Mouse (Mus musculus) forebrain, embryonic 15.5 days (tissue): ENCODE results near the gene Zfp710. TPM values are rescaled to one million over a fixed set of nuclear protein-coding genes. Genes with fewer than 3 reads are reported as not detected.
A peak's percentile ranks its signal among the peaks of the same experiment; 100 is the strongest.
"Not testable (repeated sequence)": the region's sequence is repeated elsewhere in the genome, so short reads cannot be mapped to it uniquely, and the experiment has no call there.

ENCODE experiments used
- ATAC-seq: fragments of 200-750 bp; cut with Nextera tagmentation; replicated peaks from 2 replicates; pipeline ENCODE4 v1.8.0; 2017; ENCODE audit warnings: mild to moderate bottlenecking, moderate TSS enrichment, moderate library complexity
- H3K27ac ChIP-seq: fragments of 300-500 bp; sonication (generic); replicated peaks from 2 replicates; pipeline ENCODE4 v1.5.1; 2015; ENCODE audit warnings: mild to moderate bottlenecking, inconsistent platforms
- H3K27me3 ChIP-seq: fragments of 300-500 bp; sonication (generic); 2 replicates; pipeline ENCODE4 v1.6.1; 2015; ENCODE audit warnings: inconsistent platforms
- H3K36me3 ChIP-seq: fragments of 300-500 bp; sonication (generic); 2 replicates; pipeline ENCODE4 v1.6.1; 2015; ENCODE audit warnings: mild to moderate bottlenecking, inconsistent platforms
- H3K4me1 ChIP-seq: fragments of 300-500 bp; sonication (generic); 2 replicates; pipeline ENCODE4 v1.6.1; 2015; ENCODE audit warnings: inconsistent platforms
- H3K4me2 ChIP-seq: fragments of 300-500 bp; sonication (generic); replicated peaks from 2 replicates; pipeline ENCODE4 v1.6.1; 2015; ENCODE audit warnings: mild to moderate bottlenecking, inconsistent platforms
- H3K4me3 ChIP-seq: fragments of 300-500 bp; sonication (generic); 2 replicates; pipeline ENCODE4 v1.5.1; 2015; ENCODE audit warnings: mild to moderate bottlenecking, inconsistent platforms
- H3K9ac ChIP-seq: fragments of 300-500 bp; sonication (generic); replicated peaks from 2 replicates; pipeline ENCODE4 v1.6.1; 2015; ENCODE audit warnings: mild to moderate bottlenecking, inconsistent platforms
- H3K9me3 ChIP-seq: fragments of 300-500 bp; sonication (generic); 2 replicates; pipeline ENCODE4 v1.6.1; 2016; ENCODE audit warnings: inconsistent platforms
- WGBS: fragments of 180-500 bp; shearing (Covaris S2); methylation state at CpG from one replicate; pipeline ENCODE4 v1.1.7; 2015; ENCODE audit warnings: mixed read lengths; 5-methylcytosine and 5-hydroxymethylcytosine counted together
- polyA plus RNA-seq: library from polyadenylated mRNA; unstranded; fragments of >200 nt; fragmentation: Nextera tagmentation; extraction: Ambion mirVana; gene quantifications from 2 replicates; pipeline ENCODE4 v1.2.1, GENCODE M21; 2015

The Zfp710 gene
- polyA plus RNA-seq, 1 experiment from 2014 or later = 21.1 TPM

- H3K9me3 ChIP-seq = no peaks in the 10 kb centered on the region
- ATAC-seq = no peak
- H3K4me2 ChIP-seq = no peak overlapping the region
- WGBS = 51% methylated on average over 2 of the region's 2 CpGs
- H3K27me3 ChIP-seq = no peaks in the 10 kb centered on the region
- peaks cover 48% of the 10 kb centered on the region for H3K4me1 ChIP-seq
- H3K9ac ChIP-seq = no peak overlapping the region
- H3K4me3 ChIP-seq = no peak overlapping the region
- no peaks in the 10 kb centered on the region for H3K36me3 ChIP-seq
- no peak overlapping the region for H3K27ac ChIP-seq
Measured at GRCm38 (mm10) chr7:80049746-80050145, 25.1 kb downstream of the Zfp710 start.

DNA sequence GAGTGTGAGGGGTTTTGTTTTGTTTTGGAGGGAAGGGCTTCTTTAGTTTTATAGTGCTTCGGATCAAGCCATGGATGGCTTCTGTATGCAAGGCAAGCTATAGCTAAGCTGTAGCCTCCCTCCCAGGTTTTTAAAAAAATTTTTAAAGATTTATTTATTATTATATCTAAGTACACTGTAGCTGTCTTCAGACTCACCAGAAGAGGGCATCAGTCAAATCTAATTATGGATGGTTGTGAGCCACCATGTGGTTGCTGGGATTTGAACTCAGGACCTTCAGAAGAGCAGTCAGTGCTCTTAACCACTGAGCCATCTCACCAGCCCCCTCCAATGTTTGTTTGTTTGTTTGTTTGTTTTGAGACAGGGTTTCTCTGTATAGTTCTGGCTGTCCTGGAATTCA is 25.8 kb downstream of the Zfp710 start:
- H3K36me3 ChIP-seq, H3K9me3 ChIP-seq, ATAC-seq, H3K9ac ChIP-seq, H3K27ac ChIP-seq, H3K4me2 ChIP-seq, H3K4me3 ChIP-seq, H3K27me3 ChIP-seq: not testable (repeated sequence)
- H3K4me1 ChIP-seq = peaks cover 43% of the 10 kb centered on the region
- 93% methylated on average over 1 of the region's 1 CpGs for WGBS

DNA sequence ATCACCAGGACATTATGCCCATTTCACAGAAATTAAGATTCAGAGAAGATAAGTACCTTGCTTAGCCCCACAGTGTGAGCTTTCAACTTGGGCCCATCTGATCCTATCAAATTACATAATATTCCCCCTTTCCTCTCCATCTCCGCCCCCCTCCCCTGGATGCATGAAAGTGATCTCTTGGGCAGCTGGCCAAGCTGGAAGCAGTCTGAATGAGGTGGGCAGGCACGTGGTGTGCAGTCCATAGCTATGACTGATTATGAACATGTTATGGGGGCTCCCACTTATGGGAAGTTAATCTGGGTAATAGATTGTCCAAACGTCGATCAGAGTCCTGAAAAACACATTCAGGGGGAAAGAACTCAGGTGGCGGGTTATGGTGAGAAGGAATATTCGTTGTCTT is 27.2 kb downstream of the Zfp710 start:
- H3K9me3 ChIP-seq = no peaks in the 10 kb centered on the region
- H3K4me1 ChIP-seq = peaks cover 47% of the 10 kb centered on the region
- no peaks in the 10 kb centered on the region for H3K27me3 ChIP-seq
- H3K4me2 ChIP-seq = no peak overlapping the region
- H3K9ac ChIP-seq = no peak overlapping the region
- no peak overlapping the region for H3K4me3 ChIP-seq
- ATAC-seq = 0 out of 2 replicates have a peak, but pooled peaks have one; percentile 31
- H3K27ac ChIP-seq = no peak overlapping the region
- H3K36me3 ChIP-seq = no peaks in the 10 kb centered on the region
- 56% methylated on average over 6 of the region's 6 CpGs for whole genome bisulfite sequencing

DNA sequence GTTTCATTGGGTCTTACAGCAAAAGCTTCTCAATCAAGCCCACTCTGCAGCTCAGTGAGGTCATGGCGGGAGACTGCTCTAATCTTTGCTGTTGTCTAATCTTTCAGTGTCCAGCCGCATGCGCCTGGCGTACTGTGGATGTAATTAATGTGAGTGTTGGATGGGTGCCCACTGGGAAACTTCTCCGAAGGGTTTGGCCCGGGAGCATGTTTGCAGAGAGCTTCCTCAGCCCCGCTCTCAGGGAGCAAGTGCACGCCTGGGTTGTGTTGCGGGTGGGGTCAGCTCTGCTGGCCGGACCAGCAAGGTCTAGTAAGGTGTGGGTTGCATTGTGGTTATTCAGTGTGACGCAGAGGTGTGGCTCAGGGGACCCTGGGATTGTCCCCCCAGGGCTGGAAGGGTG is 27.6 kb downstream of the Zfp710 start:
- peaks cover 47% of the 10 kb centered on the region for H3K4me1 ChIP-seq
- no peak; the same call in 1 of the 2 replicates for ATAC-seq
- H3K27ac ChIP-seq = no peak overlapping the region
- no peak overlapping the region for H3K9ac ChIP-seq
- no peaks in the 10 kb centered on the region for H3K27me3 ChIP-seq
- no peak overlapping the region for H3K4me2 ChIP-seq
- H3K4me3 ChIP-seq = no peak overlapping the region
- WGBS = 38% methylated on average over 11 of the region's 11 CpGs
- H3K36me3 ChIP-seq = no peaks in the 10 kb centered on the region
- no peaks in the 10 kb centered on the region for H3K9me3 ChIP-seq

GRCm38 (mm10) chr7:80053147-80053546 is 28.5 kb downstream of the Zfp710 start:
- WGBS = 96% methylated on average over 9 of the region's 9 CpGs
- Histone ChIP-seq H3K4me3 (no peak overlapping the region), H3K9me3 (no peaks in the 10 kb centered on the region), H3K9ac (no peak overlapping the region), H3K4me1 (peaks cover 47% of the 10 kb centered on the region), H3K27me3 (no peaks in the 10 kb centered on the region), H3K36me3 (no peaks in the 10 kb centered on the region), H3K4me2 (no peak overlapping the region), H3K27ac (no peak overlapping the region)
- no peak for ATAC-seq

DNA sequence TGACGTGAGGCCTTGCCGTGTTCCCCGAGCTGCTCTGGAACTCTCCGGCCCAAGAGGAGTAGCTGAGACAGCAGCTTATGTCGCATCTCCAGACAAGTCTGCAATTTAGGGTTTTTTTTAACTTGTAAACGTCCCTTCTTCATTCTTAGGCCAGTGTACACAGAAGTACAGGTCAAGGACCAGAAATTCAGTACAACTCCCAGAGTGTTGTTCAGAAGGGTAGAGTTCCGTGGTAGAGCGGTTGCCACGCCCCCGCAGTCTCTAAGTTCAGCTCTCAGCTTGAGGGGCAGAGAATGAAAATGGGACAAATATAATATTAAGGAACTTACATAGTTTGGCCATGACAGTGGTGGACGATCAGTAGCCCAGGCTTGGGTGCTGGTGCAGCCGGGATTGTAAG is 31.2 kb downstream of the Zfp710 start:
- no peak overlapping the region for H3K4me3 ChIP-seq
- no peak overlapping the region for H3K27ac ChIP-seq
- 91% methylated on average over 12 of the region's 12 CpGs for WGBS
- peaks cover 34% of the 10 kb centered on the region for H3K4me1 ChIP-seq
- no peaks in the 10 kb centered on the region for H3K27me3 ChIP-seq
- ATAC-seq = no peak
- no peak overlapping the region for H3K4me2 ChIP-seq
- no peaks in the 10 kb centered on the region for H3K36me3 ChIP-seq
- H3K9ac ChIP-seq = no peak overlapping the region
- no peaks in the 10 kb centered on the region for H3K9me3 ChIP-seq

- Histone ChIP-seq H3K9ac (no peak overlapping the region; the same call in 1 of the 2 replicates), H3K27ac (peak overlapping the region; percentile 44), H3K36me3 (no peaks in the 10 kb centered on the region), H3K4me2 (no peak overlapping the region), H3K9me3 (no peaks in the 10 kb centered on the region), H3K4me3 (no peak overlapping the region), H3K4me1 (peaks cover 29% of the 10 kb centered on the region), H3K27me3 (no peaks in the 10 kb centered on the region)
- WGBS = 77% methylated on average over 4 of the region's 4 CpGs
- no peak for ATAC-seq
Measured at GRCm38 (mm10) chr7:80057002-80057691, 32.5 kb downstream of the Zfp710 start.

- Histone ChIP-seq H3K4me1 (peaks cover 28% of the 10 kb centered on the region), H3K4me2 (no peak overlapping the region)
Measured at GRCm38 (mm10) chr7:80057781-80058180, 33.2 kb downstream of the Zfp710 start.

DNA sequence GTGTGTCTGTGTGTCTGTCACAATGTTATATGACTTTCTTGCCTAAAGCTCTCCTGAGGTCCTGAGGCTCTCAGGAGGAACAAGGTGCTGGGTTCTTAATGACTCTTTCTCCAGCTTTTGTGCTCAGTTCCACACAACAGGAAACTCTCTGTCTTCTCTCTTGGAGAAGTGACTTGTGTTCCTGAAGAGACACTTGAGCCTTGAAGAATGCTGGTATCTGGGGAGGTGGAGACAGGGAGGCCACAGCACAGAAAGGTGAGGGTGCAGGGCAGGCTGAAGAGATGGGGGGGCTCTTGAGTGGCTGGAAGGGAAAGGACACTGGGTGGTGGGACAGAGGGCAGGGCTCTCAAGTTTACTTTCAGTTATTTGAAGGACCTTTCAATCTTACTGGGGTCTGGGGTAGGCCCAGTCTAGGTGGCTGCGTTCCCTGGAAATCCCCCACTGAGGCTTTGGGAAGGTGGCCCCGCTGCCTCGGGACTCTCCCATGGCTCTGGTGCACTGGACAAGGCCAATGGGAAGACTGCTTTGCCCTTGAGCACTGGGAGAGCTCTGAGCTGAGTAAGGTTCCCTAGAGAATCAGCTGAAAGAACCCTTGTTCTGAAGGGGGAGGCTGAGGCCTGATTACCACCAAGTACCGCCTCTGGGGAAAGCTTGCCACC is 33.9 kb downstream of the Zfp710 start:
- Histone ChIP-seq H3K27ac (peak overlapping the region; percentile 44; the same call in 1 of the 2 replicates), H3K4me1 (peaks cover 35% of the 10 kb centered on the region), H3K9ac (no peak overlapping the region), H3K4me2 (no peak overlapping the region), H3K27me3 (no peaks in the 10 kb centered on the region), H3K4me3 (no peak overlapping the region), H3K9me3 (no peaks in the 10 kb centered on the region), H3K36me3 (no peaks in the 10 kb centered on the region)
- WGBS = 77% methylated on average over 4 of the region's 4 CpGs
- no peak for ATAC-seq

More at GRCm38 (mm10) chr7:80057781-80058180, 33.2 kb downstream of the Zfp710 start:
- Histone ChIP-seq H3K9me3 (no peaks in the 10 kb centered on the region), H3K9ac (0 out of 2 replicates have a peak overlapping the region, but pooled peaks have one; percentile 8), H3K27me3 (no peaks in the 10 kb centered on the region), H3K36me3 (no peaks in the 10 kb centered on the region), H3K4me3 (no peak overlapping the region), H3K27ac (peak overlapping the region; percentile 44)
- 27% methylated on average over 14 of the region's 14 CpGs for WGBS
- no peak for ATAC-seq

DNA sequence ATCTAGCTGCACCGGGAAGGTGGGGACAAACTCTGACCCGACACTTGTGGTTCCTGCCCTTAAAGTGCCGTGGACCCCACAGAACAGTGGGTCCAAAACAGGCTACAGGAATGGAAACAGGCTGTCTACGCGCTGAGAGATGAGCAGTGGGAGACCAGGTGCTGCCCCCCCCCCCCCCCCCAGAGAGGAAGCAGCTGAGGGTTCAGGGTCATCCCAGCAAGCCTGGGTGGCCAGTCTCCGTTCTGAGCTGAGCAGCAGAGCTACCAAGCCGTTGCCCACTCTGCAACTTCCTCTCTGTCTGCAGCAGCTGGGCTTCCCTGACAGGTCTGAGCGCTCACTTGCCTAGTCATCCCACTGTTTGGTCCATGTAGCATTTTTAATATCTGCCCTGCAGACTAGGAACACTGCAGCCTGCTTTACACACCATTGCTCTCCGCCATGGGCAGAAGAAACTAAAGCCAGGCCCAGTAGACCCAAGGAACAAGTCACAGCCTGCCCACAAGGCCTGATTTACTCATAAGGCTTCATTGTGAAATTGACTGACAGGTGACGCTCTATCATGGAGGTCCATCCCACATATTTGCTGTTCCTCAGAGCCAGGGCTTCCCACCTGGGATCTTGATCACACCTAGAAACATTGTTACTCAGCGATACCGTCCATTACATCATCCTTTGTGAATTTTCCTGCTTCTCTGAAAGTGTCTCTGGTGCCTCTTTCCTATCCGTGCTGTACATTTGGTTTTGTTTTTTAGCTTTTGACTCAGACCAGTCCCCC is 34.6 kb downstream of the Zfp710 start:
- 82% methylated on average over 13 of the region's 13 CpGs for WGBS

DNA sequence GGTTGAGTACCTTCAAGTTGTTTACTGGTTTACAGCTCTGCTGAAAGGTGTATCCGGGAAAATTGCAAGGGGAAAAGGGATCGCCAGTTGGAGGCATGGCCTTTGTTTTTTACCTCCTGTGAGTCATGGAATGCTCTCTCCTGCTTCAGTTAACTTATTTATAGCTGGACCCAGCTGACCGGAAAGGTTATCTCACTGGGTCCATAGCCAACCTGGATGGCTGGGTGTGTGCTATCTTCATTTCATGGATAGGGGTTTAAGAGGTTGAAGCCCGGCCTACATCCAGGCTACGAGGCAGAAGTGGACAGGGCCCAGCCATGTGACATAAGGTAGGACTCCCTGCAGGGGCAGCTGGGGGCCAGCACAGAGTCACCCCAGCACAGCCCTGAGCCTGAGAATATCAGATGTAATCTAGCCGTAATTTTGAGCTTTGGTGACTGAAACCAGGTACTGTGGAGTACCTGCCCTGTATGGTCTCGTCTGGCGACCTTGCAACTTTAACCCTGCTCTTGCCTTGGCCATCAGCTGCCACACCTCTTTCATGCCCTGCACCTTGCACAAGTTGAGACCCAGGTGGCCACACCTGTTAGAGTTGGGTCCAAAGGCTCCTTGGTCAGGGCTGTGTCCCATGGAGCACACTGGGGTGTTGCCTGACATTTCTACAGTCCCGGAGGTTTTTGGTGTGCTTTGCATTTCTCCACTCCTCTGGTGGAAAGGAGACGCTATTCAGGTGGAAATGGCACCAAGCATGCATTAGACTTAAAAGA is 35.6 kb downstream of the Zfp710 start:
- Histone ChIP-seq H3K4me3 (no peak overlapping the region), H3K27ac (no peak overlapping the region), H3K9me3 (no peaks in the 10 kb centered on the region), H3K9ac (no peak overlapping the region), H3K4me1 (peaks cover 45% of the 10 kb centered on the region), H3K4me2 (no peak overlapping the region), H3K36me3 (no peaks in the 10 kb centered on the region), H3K27me3 (no peaks in the 10 kb centered on the region)
- WGBS = 90% methylated on average over 10 of the region's 10 CpGs
- ATAC-seq = no peak

More for the DNA sequence above, 34.6 kb downstream of the Zfp710 start:
- Histone ChIP-seq H3K9ac (no peak overlapping the region), H3K9me3 (no peaks in the 10 kb centered on the region), H3K4me2 (no peak overlapping the region), H3K4me1 (peaks cover 43% of the 10 kb centered on the region), H3K36me3 (no peaks in the 10 kb centered on the region), H3K27ac (no peak overlapping the region), H3K27me3 (no peaks in the 10 kb centered on the region), H3K4me3 (no peak overlapping the region)
- ATAC-seq = no peak
